Mouse (Mus musculus): ENCODE measurements around the gene Coro1a. TPM values are rescaled to one million over a fixed set of nuclear protein-coding genes. Genes with fewer than 3 reads are reported as not detected.

The Coro1a gene
- polyA plus RNA-seq, 1 experiment from 2014 or later = 107 TPM

DNA sequence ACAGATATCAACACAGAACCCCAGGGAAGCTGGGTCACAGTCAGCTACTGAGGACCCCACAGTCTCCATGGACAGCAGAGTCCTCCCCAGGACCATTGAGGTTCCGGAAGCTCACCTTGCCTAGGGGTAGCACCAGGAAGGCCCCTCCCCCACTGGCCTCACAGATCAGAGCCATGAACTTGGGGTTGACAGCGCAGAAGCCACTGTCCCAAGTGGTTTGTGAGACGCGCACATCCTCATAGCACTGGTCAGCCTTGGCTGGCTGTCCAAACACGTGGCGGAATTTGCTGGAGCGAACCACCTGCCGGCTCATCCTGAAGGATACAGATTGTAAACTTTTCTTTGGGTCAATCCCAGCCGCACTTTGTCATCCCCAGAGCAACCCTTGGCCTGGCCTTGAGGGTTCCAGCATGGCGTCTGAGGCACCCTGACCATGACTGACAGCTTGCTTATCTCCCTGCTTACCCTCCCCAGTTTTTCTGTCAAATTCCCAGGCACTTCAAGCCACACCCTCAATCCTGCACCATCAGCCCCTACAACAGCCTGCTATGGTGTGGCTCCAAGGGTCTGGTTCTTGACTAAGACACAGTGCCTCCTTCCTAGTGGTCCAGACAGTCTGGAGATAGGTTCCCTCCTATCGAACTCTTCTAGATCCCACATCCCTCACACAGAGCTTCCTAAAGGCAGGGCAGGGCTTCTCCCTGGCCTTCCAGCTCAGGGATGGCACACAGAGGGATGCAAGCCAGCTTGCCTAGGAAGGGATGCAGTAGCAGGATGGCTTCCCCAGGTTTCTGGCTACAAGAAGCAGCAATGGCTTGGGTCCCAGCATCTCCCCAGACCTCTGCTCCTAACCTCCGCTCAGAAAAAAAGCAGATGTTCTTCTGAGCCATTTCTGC is 4.5 kb downstream of the Coro1a start:
- H3K27me3 ChIP-seq = peaks cover 10% of the 10 kb centered on the region; the same call in 1 of the 2 replicates
- H3K36me3 ChIP-seq = peaks cover 20% of the 10 kb centered on the region
- H3K4me2 ChIP-seq = peak overlapping the region; percentile 80
- WGBS = 79% methylated on average over 12 of the region's 12 CpGs
- H3K4me3 ChIP-seq = peak overlapping the region; percentile 59
- peaks cover 47% of the 10 kb centered on the region for H3K4me1 ChIP-seq (replicated peaks)
- ATAC-seq (ENCODE audit: low read depth) = no peak
- H3K9me3 ChIP-seq = no peaks in the 10 kb centered on the region
- peak overlapping the region; percentile 83 for H3K27ac ChIP-seq (replicated peaks)
- H3K9ac ChIP-seq = peak overlapping the region; percentile 82

DNA sequence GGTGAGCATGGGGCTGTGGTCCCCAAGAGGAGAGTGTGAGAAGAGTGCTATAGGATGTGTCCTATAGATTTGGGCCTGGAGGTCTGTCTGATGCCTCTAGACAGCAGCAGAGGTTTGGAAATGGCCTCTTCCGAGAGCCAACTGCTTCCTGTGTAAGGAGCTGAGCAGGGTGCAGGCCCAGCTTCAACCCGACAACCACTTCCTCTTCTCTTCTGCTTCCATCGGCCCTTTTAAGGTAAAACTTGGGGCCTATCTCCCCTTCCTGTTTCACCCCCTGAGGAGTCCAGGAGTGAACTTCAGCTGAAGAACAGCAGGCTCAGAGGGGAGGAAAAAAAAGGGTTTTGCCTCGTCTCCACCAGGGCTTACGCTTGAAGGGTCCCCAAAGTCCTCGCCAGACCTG is 5.2 kb downstream of the Coro1a start:
- WGBS = 80% methylated on average over 6 of the region's 6 CpGs
- peaks cover 10% of the 10 kb centered on the region; the same call in 1 of the 2 replicates for H3K27me3 ChIP-seq
- H3K36me3 ChIP-seq = peaks cover 20% of the 10 kb centered on the region
- peaks cover 53% of the 10 kb centered on the region for H3K4me1 ChIP-seq (replicated peaks)
- H3K27ac ChIP-seq (replicated peaks) = no peak overlapping the region
- H3K9ac ChIP-seq = peak overlapping the region; percentile 82; the same call in 1 of the 2 replicates
- H3K4me2 ChIP-seq = peak overlapping the region; percentile 80
- no peaks in the 10 kb centered on the region for H3K9me3 ChIP-seq
- peak overlapping the region; percentile 59 for H3K4me3 ChIP-seq
- ATAC-seq (ENCODE audit: low read depth) = no peak

DNA sequence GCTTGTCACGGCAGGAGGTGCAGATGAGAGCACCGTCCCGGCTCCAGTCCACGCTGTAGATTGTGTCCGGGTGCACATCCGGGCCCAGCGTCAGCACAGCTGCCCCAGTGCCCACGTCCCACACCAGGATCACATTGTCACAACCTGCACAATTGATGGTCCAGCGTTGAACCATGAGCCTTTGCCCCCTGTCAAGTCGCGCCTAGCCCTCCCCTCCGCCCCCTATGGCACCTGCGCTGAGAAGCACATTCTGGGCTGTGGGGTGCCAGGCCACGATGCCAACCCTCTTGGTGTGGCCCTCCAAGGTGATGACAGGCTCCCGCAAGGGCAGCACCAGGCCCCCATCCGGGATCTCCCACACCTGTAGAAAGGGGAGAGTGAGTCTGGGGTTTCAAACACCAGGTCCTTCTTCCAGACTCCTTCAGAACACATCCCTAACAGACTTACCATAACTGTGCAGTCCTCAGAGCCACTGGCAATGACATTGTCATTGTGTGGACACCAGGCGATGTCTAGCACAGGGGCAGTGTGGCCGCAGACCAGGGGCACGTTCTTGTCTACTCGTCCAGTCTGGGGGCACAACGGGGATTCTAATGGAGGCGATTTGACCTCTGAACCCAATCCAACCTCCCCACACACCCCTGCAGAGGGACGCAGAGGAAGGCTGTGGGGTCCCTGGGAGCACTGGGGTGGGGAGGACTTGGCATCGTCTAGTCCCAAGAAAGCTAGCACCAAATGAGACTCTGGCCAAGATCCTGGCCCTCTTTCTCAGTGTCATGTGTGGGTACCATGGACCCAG is 5.8 kb downstream of the Coro1a start:
- Histone ChIP-seq H3K36me3 (peaks cover 20% of the 10 kb centered on the region), H3K27ac (replicated peaks) (no peak overlapping the region), H3K9ac (peak overlapping the region; percentile 82), H3K4me1 (replicated peaks) (peaks cover 59% of the 10 kb centered on the region), H3K27me3 (peaks cover 10% of the 10 kb centered on the region; the same call in 1 of the 2 replicates), H3K9me3 (no peaks in the 10 kb centered on the region), H3K4me3 (peak overlapping the region; percentile 16), H3K4me2 (peak overlapping the region; percentile 80)
- 61% methylated on average over 24 of the region's 24 CpGs for WGBS
- no peak for ATAC-seq (ENCODE audit: low read depth)

DNA sequence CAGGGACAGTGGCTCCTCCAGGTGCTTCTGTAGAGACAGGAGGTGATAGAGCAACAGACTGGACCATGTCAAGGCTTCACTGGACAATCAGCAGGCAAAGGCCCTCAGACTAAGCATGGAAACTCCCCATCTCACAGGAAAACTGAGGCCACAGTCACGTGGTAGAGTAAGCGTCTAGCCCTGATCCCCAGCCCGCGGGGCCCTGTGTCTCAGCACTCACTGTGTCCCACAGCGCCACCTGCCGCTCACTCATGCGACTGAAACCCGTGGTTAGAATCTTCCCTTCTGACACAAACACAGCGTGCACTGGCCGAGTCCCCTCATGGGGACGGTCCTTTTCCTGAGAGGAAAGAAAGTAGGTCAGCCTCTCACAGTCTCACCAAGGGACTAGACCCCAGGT is 6.5 kb downstream of the Coro1a start:
- Histone ChIP-seq H3K9me3 (no peaks in the 10 kb centered on the region), H3K4me1 (replicated peaks) (peaks cover 65% of the 10 kb centered on the region), H3K36me3 (peaks cover 20% of the 10 kb centered on the region), H3K9ac (peak overlapping the region; percentile 43), H3K4me2 (peak overlapping the region; percentile 80), H3K4me3 (peak overlapping the region; percentile 16), H3K27me3 (peaks cover 8% of the 10 kb centered on the region; the same call in 1 of the 2 replicates), H3K27ac (replicated peaks) (no peak overlapping the region)
- 0 out of 2 replicates have a peak, but pooled peaks have one; percentile 24 for ATAC-seq (ENCODE audit: low read depth)
- WGBS = 2% methylated on average over 11 of the region's 11 CpGs

DNA sequence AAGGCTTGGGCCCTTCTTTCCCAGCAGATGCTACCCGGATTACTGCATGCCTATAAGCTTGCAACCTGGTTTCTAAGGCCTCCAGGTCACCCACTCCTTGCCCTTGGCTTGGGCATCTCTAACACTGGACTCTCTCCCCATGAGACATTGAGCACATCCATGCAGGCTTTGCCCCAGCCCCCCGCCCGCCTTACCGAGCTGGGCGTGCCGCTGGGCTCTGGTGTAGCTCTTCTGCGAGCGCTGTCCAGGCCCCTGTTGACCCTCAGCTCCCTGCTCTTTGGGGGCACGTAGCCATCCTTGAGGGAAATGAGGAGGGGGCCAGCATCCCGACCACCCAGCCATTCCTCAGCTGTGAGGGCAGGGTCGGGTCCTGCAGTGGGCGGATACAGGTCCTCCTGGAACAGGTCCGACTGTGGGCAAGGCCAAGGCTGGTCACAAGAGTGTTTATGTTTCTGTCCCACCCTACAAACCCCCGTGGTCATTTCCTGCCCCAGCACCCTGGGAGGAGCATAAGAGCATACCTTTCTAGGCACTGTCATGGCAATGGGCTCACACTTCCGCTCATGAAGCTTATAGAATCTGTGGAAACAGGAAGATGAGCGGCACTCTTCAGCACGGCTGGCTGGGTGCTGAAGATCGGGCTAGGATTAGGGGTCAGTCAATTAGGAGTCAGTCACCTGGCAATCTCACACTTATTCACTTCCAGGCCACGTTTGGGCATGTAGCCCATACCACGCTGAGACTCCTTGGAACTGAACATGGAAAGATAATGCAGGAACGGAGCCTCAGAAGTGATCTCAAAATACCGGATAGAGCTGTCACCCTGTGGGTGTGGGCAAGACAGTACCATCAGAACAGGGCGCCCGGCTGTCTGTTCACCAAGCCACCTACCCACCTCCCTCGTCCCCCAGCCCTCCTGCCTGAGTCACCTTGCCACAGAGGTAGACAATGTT is 7.2 kb downstream of the Coro1a start:
- WGBS = 86% methylated on average over 25 of the region's 25 CpGs
- H3K4me3 ChIP-seq = no peak overlapping the region

DNA sequence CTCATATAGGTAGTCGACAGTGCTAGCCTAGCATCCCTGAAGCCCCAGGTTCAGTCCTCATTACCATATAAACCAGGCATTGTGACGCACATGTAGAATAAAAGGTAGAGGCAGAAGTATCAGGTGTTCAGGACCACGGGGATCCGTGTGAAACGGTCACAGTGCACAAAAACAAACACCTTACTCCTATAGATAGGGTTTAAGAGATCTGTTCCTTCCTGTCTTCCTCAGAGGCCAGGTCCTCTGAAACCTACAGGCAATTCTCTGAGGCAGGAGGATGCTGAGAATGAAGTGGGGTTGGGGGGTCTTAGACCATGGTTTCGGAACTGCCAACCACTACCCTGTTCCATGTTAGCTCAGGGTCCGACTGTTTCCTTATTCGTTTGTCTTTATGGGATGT is 9.7 kb downstream of the Coro1a start:
- Histone ChIP-seq H3K4me3 (no peak overlapping the region; the same call in 1 of the 2 replicates), H3K27me3 (no peaks in the 10 kb centered on the region; the same call in 1 of the 2 replicates), H3K36me3 (peaks cover 20% of the 10 kb centered on the region), H3K4me2 (no peak overlapping the region), H3K4me1 (replicated peaks) (peaks cover 58% of the 10 kb centered on the region), H3K27ac (replicated peaks) (no peak overlapping the region), H3K9ac (no peak overlapping the region), H3K9me3 (no peaks in the 10 kb centered on the region)
- 96% methylated on average over 8 of the region's 8 CpGs for WGBS
- no peak for ATAC-seq (ENCODE audit: low read depth)

More for the DNA sequence above, 7.2 kb downstream of the Coro1a start:
- ATAC-seq (ENCODE audit: low read depth) = no peak
- Histone ChIP-seq H3K27ac (replicated peaks) (no peak overlapping the region), H3K27me3 (peaks cover 1% of the 10 kb centered on the region; the same call in 1 of the 2 replicates), H3K4me1 (replicated peaks) (peaks cover 63% of the 10 kb centered on the region), H3K36me3 (peaks cover 20% of the 10 kb centered on the region), H3K4me2 (0 out of 2 replicates have a peak overlapping the region, but pooled peaks have one; percentile 80), H3K9ac (no peak overlapping the region), H3K9me3 (no peaks in the 10 kb centered on the region)

DNA sequence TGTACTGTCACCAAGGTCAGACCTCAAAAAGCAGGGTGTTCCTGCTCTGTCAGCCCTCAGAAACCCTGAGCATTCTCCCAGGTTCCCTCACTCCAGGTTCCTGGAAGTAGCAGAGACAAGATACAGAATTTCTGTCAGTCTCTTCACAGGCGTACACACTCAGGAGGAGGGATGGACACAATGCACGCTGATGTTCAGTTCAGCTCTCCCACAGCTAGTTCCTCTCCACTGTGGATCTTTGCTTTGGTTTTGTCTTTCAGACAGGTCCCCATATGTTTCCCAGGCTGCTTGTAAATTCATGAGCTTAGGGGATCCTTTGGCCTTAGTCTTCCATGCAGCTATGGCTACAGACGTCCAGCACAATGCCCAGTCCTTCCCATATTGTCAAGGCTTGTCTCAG is 10.7 kb downstream of the Coro1a start:
- peak overlapping the region; percentile 94 for H3K4me2 ChIP-seq
- H3K27ac ChIP-seq (replicated peaks) = no peak overlapping the region
- 69% methylated on average over 3 of the region's 3 CpGs for WGBS
- ATAC-seq (ENCODE audit: low read depth) = no peak
- H3K9me3 ChIP-seq = no peaks in the 10 kb centered on the region
- peaks cover 48% of the 10 kb centered on the region for H3K4me1 ChIP-seq (replicated peaks)
- H3K9ac ChIP-seq = peak overlapping the region; percentile 87
- peak overlapping the region; percentile 81 for H3K4me3 ChIP-seq
- H3K36me3 ChIP-seq = peaks cover 26% of the 10 kb centered on the region
- H3K27me3 ChIP-seq = no peaks in the 10 kb centered on the region

DNA sequence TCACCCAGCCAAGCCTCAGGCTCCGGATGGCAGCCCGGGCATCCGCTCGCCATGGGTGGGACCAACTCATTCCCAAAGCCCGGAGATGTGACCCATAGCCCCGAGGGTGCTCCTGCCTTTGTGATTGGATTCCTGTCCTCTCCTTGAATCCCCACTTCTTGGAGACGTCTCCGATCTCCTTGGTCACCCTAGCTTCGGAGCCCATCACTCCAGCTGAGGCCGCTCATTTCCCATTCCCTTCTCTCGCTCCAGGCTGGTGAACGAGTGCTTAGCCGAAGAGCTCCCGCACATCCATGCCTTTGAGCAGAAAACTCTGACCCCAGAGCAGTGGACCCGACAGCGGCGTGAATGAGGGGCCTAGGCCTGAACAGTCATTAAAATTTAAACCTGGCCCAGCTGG is 11.3 kb downstream of the Coro1a start:
- H3K9ac ChIP-seq = peak overlapping the region; percentile 87
- H3K27ac ChIP-seq (replicated peaks) = peak overlapping the region; percentile 68; the same call in 1 of the 2 replicates
- H3K4me2 ChIP-seq = peak overlapping the region; percentile 94
- H3K4me3 ChIP-seq = peak overlapping the region; percentile 81
- no peaks in the 10 kb centered on the region for H3K9me3 ChIP-seq
- no peaks in the 10 kb centered on the region for H3K27me3 ChIP-seq
- WGBS = 2% methylated on average over 17 of the region's 17 CpGs
- ATAC-seq (ENCODE audit: low read depth) = no peak; the same call in 1 of the 2 replicates
- peaks cover 32% of the 10 kb centered on the region for H3K36me3 ChIP-seq
- H3K4me1 ChIP-seq (replicated peaks) = peaks cover 42% of the 10 kb centered on the region

DNA sequence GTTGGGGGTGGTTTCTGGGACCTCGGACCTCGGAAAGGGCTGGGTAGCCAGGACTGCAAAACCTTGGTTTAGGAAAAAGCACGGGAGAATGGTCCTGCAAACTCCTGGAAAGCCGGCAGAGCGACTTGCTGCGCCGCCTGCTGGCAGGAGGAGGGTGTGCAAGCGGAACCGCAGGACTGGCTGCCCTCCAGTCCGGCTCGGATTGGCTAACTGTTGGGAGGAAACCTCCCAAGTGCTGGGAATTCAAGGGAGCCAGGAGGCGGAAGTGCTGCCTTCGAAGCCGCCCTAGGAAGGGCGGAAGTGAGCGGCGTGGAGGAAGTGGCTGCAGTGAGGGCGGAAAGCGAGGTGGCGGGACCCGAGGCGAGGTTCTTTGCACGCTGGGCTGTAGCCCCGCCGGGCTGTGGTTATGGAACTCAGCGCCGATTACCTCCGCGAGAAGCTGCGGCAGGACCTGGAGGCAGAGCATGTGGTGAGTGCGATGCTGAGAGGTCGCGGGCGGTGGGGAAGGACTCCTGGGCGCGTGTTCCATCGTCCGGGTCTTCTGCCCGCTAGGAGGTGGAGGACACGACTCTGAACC is 11.9 kb downstream of the Coro1a start, which contains the start of gene Slx1b:
Gene Slx1b, minus strand, starts transcription at position 154 of the 577 bp plus-strand sequence.
- peak within 1 kb of the TSS; percentile 81 for H3K4me3 ChIP-seq
- H3K9me3 ChIP-seq = no peaks in the 10 kb centered on the region
- ATAC-seq (ENCODE audit: low read depth) = peak; percentile 98
- H3K27ac ChIP-seq (replicated peaks) = peak within 1 kb of the TSS; percentile 95
- peaks cover 36% of the 10 kb centered on the region for H3K4me1 ChIP-seq (replicated peaks)
- H3K27me3 ChIP-seq = no peaks in the 10 kb centered on the region
- H3K36me3 ChIP-seq = peaks cover 37% of the 10 kb centered on the region
- WGBS = 3% methylated on average over 40 of the region's 40 CpGs
- peak within 1 kb of the TSS; percentile 87 for H3K9ac ChIP-seq
- H3K4me2 ChIP-seq = peak within 1 kb of the TSS; percentile 94

DNA sequence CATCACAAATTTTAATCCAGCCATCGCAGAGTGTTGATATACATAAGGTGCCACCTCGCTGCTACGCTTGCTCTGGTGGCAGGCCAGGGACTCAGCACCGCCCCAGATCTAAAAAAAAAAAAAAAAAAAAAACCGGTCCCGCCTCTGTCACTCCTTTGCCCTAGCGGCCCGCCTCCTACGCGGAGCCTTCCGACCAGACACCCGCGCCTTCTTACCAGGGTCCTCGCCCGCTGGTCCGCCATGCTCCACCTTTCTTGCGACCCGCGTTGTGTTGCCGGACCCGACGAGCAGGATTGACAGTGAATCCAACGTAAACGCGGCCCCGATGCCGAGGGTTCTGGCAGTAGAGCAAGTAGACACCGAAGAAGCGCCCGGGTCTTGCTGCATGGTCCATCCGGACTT is 12.4 kb downstream of the Coro1a start, which contains the start of gene Bola2:
Gene Bola2, plus strand, starts transcription at position 192 of the 402 bp plus-strand sequence.
- H3K36me3 ChIP-seq = peaks cover 34% of the 10 kb centered on the region
- peak within 1 kb of the TSS; percentile 95 for H3K27ac ChIP-seq (replicated peaks)
- ATAC-seq (ENCODE audit: low read depth) = peak; percentile 66
- peak within 1 kb of the TSS; percentile 81 for H3K4me3 ChIP-seq
- under 1% methylated on average over 30 of the region's 31 CpGs for WGBS
- H3K4me2 ChIP-seq = peak within 1 kb of the TSS; percentile 94
- peaks cover 36% of the 10 kb centered on the region for H3K4me1 ChIP-seq (replicated peaks)
- no peaks in the 10 kb centered on the region for H3K27me3 ChIP-seq
- H3K9me3 ChIP-seq = no peaks in the 10 kb centered on the region
- H3K9ac ChIP-seq = peak within 1 kb of the TSS; percentile 87

Measured in neural tube, embryonic 13.5 days (tissue).